Mouse (Mus musculus) myocyte (in vitro differentiated cells): Measurements from ENCODE around the gene Slc25a31. TPM values are rescaled to one million over a fixed set of nuclear protein-coding genes. Genes with fewer than 3 reads are reported as not detected.

ENCODE experiments used
- H3K27me3 ChIP-seq: one replicate; pipeline ENCODE4 v1.6.1; 2011; ENCODE audit not compliant: control insufficient read depth, insufficient read depth, insufficient read length
- H3K36me3 ChIP-seq: one replicate; pipeline ENCODE4 v1.6.1; 2011; ENCODE audit not compliant: control insufficient read depth, insufficient read depth
- H3K4me2 ChIP-seq: one replicate; pipeline ENCODE4 v1.6.1; 2011; ENCODE audit warnings: low read depth, control low read depth
- H3K4me3 ChIP-seq: one replicate; pipeline ENCODE4 v1.5.1; 2011; ENCODE audit warnings: mild to moderate bottlenecking, control low read depth, moderate library complexity
- H3K79me2 ChIP-seq: one replicate; pipeline ENCODE4 v1.6.1; 2011; ENCODE audit not compliant: control insufficient read depth, insufficient read depth
- H3ac ChIP-seq: one replicate; pipeline ENCODE4 v1.6.1; 2011; ENCODE audit not compliant: control insufficient read depth, insufficient read length
- CEBPB ChIP-seq: IDR thresholded peaks from 2 replicates; pipeline ENCODE4 v1.6.1; 2011; ENCODE audit warnings: mild to moderate bottlenecking, moderate library complexity; ENCODE audit not compliant: poor library complexity, insufficient read depth, severe bottlenecking
- E2F4 ChIP-seq: IDR thresholded peaks from one replicate; pipeline ENCODE4 v1.6.1; 2011; ENCODE audit warnings: mild to moderate bottlenecking, control low read depth, moderate library complexity; ENCODE audit not compliant: insufficient read depth
- MAX ChIP-seq: IDR thresholded peaks from one replicate; pipeline ENCODE4 v1.6.1; 2011; ENCODE audit warnings: low read depth, mild to moderate bottlenecking, control low read depth
- MYOD1 ChIP-seq, 3 experiments: IDR thresholded peaks; one replicate each; pipeline ENCODE4 v1.6.1; 2011; ENCODE audit warnings: control low read depth in 2 of 3, low read depth in 2 of 3, mild to moderate bottlenecking in 2 of 3, moderate library complexity in 1 of 3; ENCODE audit not compliant: insufficient read length in 2 of 3, control insufficient read depth in 1 of 3
- MYOG ChIP-seq, 3 experiments: IDR thresholded peaks; one replicate each; pipeline ENCODE4 v1.6.1; 2011; ENCODE audit warnings: control low read depth in 2 of 3, low read depth in 2 of 3, mild to moderate bottlenecking in 2 of 3; ENCODE audit not compliant: insufficient read length in 2 of 3, control insufficient read depth in 1 of 3, insufficient read depth in 1 of 3
- POLR2A ChIP-seq: IDR thresholded peaks from one replicate; pipeline ENCODE4 v1.6.1; 2011; ENCODE audit warnings: low read depth, mild to moderate bottlenecking, control low read depth, moderate library complexity; ENCODE audit not compliant: insufficient read length
- POLR2AphosphoS2 ChIP-seq: IDR thresholded peaks from one replicate; pipeline ENCODE4 v1.6.1; 2011; ENCODE audit warnings: low read depth, control low read depth; ENCODE audit not compliant: insufficient read length
- REST ChIP-seq: IDR thresholded peaks from one replicate; pipeline ENCODE4 v1.6.1; 2011; ENCODE audit warnings: mild to moderate bottlenecking, control low read depth, moderate library complexity; ENCODE audit not compliant: insufficient read depth, insufficient read length
- SRF ChIP-seq: IDR thresholded peaks from one replicate; pipeline ENCODE4 v1.6.1; 2011; ENCODE audit warnings: low read depth; ENCODE audit not compliant: control insufficient read depth, insufficient read length
- TCF12 ChIP-seq: IDR thresholded peaks from one replicate; pipeline ENCODE4 v1.6.1; 2011; ENCODE audit warnings: mild to moderate bottlenecking, control low read depth; ENCODE audit not compliant: poor library complexity, insufficient read depth, severe bottlenecking
- TCF3 ChIP-seq: IDR thresholded peaks from one replicate; pipeline ENCODE4 v1.6.1; 2011; ENCODE audit warnings: low read depth, control low read depth; ENCODE audit not compliant: insufficient read length
- USF1 ChIP-seq: IDR thresholded peaks from one replicate; pipeline ENCODE4 v1.6.1; 2011; ENCODE audit warnings: low read depth, mild to moderate bottlenecking, control low read depth, moderate library complexity
- polyA plus RNA-seq: library from polyadenylated mRNA; unstranded; fragments of >200 nt; fragmentation: generic; extraction: Trizol; gene quantifications from one replicate; pipeline ENCODE4 v1.2.1, GENCODE M21; 2012; ENCODE audit warnings: missing spikeins

Slc25a31 gene
- not detected for polyA plus RNA-seq

- Histone ChIP-seq H3K36me3 (no peaks in the 10 kb centered on the region), H3K4me2 (no peak within 1 kb of the TSS), H3K79me2 (no peaks in the 10 kb centered on the region), H3K27me3 (no peaks in the 10 kb centered on the region), H3ac (no peak within 1 kb of the TSS), H3K4me3 (no peak within 1 kb of the TSS)
- TF ChIP-seq E2F4 (no peak), TCF3 (no peak), USF1 (no peak), CEBPB (no peak), MYOD1 (IDR thresholded peaks at IDR 0.05; ENCODE audit: control insufficient read depth in 1 of 3, insufficient read length in 2 of 3, low read depth in 2 of 3) (no peak), MYOG (IDR thresholded peaks at IDR 0.05; ENCODE audit: control insufficient read depth in 1 of 3, insufficient read depth in 1 of 3, insufficient read length in 2 of 3, low read depth in 2 of 3) (no peak), TCF12 (no peak), POLR2AphosphoS2 (no peak), MAX (no peak), REST (no peak)
Measured at GRCm38 (mm10) chr3:40708655-40709054, at the start of gene Slc25a31. Gene Slc25a31, plus strand, starts transcription at chr3:40708855.

- Histone ChIP-seq H3K4me3 (no peak overlapping the region), H3K36me3 (no peaks in the 10 kb centered on the region), H3K27me3 (no peaks in the 10 kb centered on the region), H3K79me2 (no peaks in the 10 kb centered on the region), H3K4me2 (no peak overlapping the region), H3ac (no peak overlapping the region)
- TF ChIP-seq E2F4 (no peak), POLR2AphosphoS2 (no peak), MAX (no peak), MYOG (IDR thresholded peaks at IDR 0.05; ENCODE audit: control insufficient read depth in 1 of 3, insufficient read depth in 1 of 3, insufficient read length in 2 of 3, low read depth in 2 of 3) (no peak), TCF3 (no peak), CEBPB (no peak), MYOD1 (IDR thresholded peaks at IDR 0.05; ENCODE audit: control insufficient read depth in 1 of 3, insufficient read length in 2 of 3, low read depth in 2 of 3) (no peak), REST (no peak), TCF12 (no peak), POLR2A (no peak), USF1 (no peak), SRF (no peak)
Measured at GRCm38 (mm10) chr3:40660231-40660630, 48.4 kb upstream of the Slc25a31 start.

- no peaks in the 10 kb centered on the region for H3K27me3 ChIP-seq
- TF ChIP-seq POLR2A (no peak), TCF3 (no peak), CEBPB (no peak), POLR2AphosphoS2 (no peak), REST (no peak), USF1 (no peak), MYOD1 (IDR thresholded peaks at IDR 0.05; ENCODE audit: control insufficient read depth in 1 of 3, insufficient read length in 2 of 3, low read depth in 2 of 3) (no peak), TCF12 (no peak), SRF (no peak), MAX (no peak), E2F4 (no peak), MYOG (IDR thresholded peaks at IDR 0.05; ENCODE audit: control insufficient read depth in 1 of 3, insufficient read depth in 1 of 3, insufficient read length in 2 of 3, low read depth in 2 of 3) (no peak)
- no peaks in the 10 kb centered on the region for H3K79me2 ChIP-seq
- no peaks in the 10 kb centered on the region for H3K36me3 ChIP-seq
- no peak overlapping the region for H3K4me3 ChIP-seq
- no peak overlapping the region for H3ac ChIP-seq
- no peak overlapping the region for H3K4me2 ChIP-seq
Measured at GRCm38 (mm10) chr3:40666109-40666508, 42.5 kb upstream of the Slc25a31 start.

- H3K4me2 ChIP-seq = no peak overlapping the region
- no peak for TF ChIP-seq POLR2A
- TF ChIP-seq MAX = no peak
- TF ChIP-seq MYOD1 (IDR thresholded peaks at IDR 0.05; ENCODE audit: control insufficient read depth in 1 of 3, insufficient read length in 2 of 3, low read depth in 2 of 3) = no peak
- no peak for TF ChIP-seq E2F4
- no peak for TF ChIP-seq SRF
- TF ChIP-seq REST = no peak
- TF ChIP-seq CEBPB = no peak
- no peak for TF ChIP-seq TCF3
- TF ChIP-seq POLR2AphosphoS2 = no peak
- TF ChIP-seq MYOG (IDR thresholded peaks at IDR 0.05; ENCODE audit: control insufficient read depth in 1 of 3, insufficient read depth in 1 of 3, insufficient read length in 2 of 3, low read depth in 2 of 3) = no peak
- no peak for TF ChIP-seq USF1
- H3K27me3 ChIP-seq = no peaks in the 10 kb centered on the region
- no peak overlapping the region for H3K4me3 ChIP-seq
- no peak overlapping the region for H3ac ChIP-seq
- no peaks in the 10 kb centered on the region for H3K79me2 ChIP-seq
- H3K36me3 ChIP-seq = no peaks in the 10 kb centered on the region
Measured at GRCm38 (mm10) chr3:40666861-40667719, 41.6 kb upstream of the Slc25a31 start.
